Mouse (Mus musculus) heart, adult 9 months (tissue): ENCODE results near the gene Prkag3.

ENCODE experiments used
- DNase-seq, 2 experiments: peaks; one replicate each; pipeline ENCODE4 v3.0.0; 2022; ENCODE audit warnings: low spot score in 2 of 2

The Prkag3 gene

DNA sequence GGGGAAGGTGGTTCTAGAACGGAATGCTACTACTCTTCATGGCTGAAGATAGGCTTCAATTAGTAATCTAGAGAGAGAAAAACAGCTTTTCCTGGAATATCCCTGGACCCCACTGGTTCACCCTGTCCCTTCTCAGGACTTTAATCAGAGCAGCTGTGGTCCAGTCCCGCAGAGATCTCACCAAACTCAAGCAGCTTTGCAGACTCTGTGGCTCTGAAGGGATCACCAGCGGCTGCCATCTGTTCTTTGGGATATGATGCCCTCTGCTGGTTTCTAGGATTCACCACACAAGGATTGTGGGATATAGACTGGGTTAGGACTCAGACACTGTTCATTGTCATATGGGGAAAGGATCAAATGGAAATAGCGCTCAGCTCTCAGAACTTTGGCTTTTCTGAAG, 10.8 kb upstream of the Prkag3 start:
- DNase-seq, result peak; percentile 72 to 87

DNA sequence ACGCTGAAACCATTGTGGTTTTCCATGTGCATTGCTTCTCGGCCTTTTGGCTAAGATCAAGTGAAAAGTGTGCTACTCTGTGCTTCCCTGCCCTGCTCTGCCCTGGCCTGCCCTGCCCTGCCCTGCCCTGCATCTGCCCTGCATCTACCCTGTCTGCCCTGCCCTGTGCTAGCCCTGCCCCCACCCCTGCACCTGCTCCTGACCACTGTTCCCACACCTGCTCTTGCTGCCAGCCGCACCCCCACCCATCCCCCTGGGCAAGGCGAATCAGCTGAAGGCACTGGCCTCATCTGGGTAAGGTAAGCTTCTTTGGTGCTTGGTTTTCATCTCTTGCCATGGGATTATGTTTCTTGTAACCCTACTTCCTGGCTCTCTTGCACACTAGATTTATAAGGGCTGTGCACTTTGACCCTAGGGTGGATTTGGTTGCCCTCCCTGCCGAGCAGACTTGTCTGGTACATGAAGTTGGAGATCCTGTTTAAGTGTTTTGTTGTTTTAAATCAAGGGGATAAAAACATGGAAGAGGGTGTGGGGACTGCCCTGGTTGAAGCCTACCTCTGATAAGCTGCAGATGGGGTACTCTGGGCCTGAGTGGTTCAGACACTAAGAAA, 5.3 kb upstream of the Prkag3 start:
- no peak for DNase-seq

DNA sequence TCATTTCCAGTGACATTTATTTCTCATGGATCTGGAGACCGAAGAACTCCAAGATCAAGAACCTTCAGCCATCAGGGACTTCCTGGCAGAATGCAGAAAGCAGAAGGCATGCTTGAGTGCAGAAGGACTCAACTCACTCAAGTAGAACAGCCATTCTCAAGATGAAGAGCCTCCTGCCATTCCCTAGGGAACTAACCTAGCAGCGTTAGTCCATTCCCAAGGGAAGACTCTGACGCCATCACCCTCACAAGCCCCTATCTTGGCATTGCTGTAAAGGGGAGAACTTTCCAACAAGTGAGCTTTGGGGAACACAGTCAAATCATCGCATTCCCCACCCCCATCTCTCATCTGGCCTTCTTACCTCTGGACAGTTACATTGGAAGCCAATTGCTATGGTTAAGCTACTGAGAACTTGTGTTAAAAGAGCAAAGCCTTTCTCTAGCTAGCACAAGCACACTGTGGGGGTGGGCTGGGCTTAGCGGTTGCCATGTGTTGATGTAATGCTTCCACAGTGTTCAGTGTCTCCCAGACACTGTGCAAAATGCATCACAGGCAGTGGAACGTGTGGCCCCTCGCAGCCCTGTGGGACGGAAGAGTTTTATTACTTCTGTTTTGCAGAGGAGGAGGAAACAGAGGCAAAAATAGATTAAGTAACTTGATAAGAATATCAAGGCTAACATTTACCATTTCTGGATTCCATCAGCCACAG, 4.4 kb upstream of the Prkag3 start:
- no peak for DNase-seq

DNA sequence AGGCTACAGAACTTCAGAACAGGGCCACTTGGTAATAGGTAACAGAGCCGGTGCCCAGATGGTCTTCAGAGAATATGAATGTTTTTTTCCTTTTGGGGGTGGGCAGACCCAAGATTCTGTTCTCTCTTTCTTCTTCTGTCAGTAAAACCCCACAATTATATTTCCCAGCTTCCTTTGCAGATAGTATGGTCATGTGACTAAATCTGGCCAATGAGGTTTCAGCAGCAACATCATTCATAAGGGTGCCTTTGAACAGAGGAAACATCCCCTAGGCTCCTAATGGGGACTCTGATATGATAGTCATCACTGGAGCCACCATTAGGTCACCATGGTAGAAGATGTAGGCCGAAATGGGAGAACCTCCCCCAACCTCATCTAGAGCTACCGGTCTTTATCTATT, 3.8 kb upstream of the Prkag3 start:
- no peak for DNase-seq

DNA sequence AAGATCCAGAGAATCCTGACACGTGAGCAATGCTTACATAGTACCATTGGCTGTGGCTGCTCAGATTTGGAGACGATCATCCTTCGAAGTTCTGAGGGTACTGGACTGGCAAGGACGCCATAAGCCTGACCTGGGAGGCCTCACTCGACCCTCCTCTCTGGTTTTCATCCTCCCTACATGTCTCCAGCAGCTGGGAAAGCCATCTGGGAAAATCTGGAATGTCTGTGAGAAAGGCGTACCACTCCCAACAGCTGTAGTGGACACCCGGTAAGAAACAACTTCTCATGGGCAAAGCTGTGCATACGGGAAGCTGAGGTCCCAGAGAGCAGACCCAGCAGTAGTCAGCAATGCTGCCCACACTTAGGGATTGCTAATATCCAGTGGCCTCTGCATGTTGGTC, 3.1 kb upstream of the Prkag3 start:
- DNase-seq, result peak in 1 of 2 experiments; percentile 27

DNA sequence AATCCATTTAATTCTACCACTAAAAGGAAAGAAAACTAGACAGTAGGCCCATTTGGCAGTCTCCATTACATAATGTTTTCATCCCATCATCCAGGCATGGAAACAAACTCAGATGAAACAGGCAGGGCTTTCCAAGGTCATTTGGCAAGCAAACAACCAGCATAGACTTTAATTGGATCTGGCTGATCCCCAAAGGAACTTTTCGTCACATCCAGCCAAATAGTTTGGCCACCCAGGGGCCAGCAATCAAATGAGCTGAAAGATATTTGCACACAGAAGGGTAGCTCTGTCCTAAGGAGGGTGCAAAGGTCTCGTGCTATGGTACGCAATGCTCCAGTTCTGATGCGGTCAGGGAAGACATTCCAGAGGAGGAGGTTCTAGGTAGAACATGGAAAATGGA, 1.7 kb upstream of the Prkag3 start:
- DNase-seq, result peak in 1 of 2 experiments; percentile 50

DNA sequence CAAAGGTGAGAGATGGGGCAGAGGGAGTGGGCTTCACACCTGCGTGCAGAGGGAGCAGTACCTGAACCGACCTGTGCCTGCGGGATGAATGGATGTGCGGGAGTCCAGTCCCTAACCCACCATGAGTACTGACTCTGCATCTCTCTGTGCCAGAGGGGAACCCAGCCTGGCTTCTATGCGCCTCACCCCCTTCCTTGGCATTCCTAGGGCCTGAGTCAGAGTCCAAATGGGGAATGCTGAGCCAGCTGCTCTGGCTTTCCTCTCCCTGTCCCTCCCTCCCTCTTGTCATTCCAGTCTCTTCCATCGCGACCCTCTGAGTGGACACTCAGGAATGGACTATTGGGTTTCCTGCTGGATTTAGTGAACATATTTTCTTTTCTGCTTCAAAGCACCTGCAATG, 280 bp upstream of the Prkag3 start:
- peak; percentile 57 to 74 for DNase-seq

DNA sequence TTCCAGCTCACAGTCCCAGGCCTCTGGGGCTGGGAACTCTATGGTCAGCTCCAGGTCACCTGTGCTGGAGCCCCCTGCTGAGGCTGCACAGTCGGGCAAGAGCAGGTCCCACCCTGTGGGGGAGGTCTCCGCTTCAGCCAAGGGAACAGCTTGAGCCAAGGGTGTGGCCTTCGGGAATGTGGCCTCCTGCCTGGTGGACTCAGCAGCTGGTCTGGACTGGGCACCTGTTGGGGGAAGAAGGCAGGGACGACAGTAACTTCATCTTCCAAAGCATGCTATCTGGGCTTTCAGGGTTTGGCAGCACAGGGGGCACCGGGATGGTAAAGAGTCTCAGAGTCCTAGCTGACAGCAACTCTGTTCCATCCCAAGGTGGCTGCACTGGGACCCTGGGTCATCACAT, 1.7 kb downstream of the Prkag3 start:
- no peak for DNase-seq

DNA sequence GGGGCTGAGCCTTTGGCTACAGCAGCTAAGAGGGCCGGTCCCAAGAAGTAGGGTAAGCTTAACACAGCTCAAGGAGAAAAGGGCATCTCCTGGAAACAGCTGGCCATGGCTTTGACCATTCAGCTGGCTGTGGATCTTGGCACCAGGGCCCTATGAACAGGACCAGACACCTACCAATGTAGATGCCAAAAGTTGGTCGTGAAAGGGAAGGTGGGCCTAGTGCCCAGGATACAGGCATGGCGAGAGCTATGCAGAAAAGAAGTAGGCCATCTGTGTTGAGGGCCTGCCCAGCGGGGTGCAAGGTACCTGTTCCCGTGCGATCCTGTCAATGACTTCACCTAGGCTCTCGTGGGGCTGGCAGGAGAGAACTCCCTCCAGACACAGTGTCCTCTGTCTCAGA, 8.2 kb downstream of the Prkag3 start:
- DNase-seq, result peak; percentile 46 to 50

DNA sequence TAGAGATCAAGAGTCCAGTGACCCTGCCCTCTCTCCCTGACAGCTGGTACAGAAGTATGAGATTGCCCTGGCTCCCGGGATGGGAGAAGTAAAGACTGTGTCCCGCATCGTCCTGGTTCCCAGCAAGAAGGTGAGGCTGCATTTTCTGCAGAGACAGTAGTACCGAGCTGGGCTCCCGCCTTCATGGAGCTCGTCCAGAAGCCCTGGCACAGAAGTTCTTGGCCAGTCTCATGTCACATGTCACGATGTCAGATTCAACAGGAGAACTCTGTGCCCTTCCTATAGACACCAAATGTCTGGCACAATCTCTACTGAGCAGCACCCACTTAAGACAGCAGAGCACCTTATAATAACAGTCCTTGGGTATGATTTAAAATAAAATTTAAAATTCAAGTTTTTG, 11.5 kb downstream of the Prkag3 start:
- DNase-seq, result no peak

DNA sequence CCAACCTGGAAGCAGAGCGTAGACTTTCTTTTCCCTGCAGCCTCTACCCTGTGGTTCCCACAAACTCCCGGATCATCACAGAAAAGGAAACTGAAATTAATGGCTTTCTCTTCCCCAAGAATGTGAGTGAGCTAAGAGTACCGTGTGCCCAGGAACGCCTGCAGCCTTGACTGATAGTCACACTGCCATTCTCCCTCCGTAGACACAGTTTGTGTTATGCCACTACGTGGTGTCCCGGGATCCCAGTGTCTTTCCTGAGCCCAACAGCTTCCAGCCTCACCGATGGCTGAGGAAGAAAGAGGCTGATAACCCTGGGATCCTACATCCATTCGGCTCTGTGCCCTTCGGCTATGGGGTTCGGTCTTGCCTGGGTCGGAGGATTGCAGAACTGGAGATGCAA, 12.0 kb downstream of the Prkag3 start:
- DNase-seq, result no peak

DNA sequence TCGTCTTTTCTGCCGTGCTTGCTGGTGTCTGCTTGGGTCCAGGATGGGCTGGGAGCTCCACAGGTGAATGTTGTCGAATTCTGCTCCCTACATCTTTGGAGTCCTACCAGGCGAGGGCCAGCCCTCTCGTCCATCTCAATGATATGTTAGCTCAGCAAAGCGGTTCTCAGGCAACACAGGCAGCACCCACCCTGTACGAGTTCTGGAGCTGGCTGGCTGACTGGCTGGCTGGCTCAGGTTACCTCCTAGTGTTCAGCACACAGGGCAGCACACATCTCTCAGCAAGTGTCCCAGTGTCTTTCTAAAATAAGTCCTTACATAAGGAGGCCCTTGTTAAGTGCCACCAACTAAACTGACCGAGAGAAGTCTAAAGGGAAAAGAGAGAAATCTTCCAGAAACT, 20.6 kb downstream of the Prkag3 start:
- no peak for DNase-seq

DNA sequence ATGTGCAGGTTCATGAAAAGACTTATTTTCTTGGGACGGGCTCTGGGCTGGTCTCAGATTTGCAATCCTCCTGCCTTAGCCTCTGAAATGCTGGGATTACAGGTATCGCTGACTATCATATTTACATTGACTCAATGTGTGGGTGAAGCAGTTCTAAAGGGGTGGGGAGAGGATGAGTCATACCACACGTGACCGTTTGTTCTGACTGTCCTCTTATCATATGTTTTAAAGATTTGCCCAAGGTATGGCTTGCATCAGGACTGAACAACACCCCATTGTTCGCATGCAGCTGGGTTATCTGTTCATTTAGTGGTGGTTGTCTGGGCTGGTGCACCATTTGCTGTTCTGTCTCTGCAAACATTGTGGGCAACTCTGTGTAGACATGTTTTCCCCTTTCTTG, 22.3 kb downstream of the Prkag3 start:
- DNase-seq, result no peak

DNA sequence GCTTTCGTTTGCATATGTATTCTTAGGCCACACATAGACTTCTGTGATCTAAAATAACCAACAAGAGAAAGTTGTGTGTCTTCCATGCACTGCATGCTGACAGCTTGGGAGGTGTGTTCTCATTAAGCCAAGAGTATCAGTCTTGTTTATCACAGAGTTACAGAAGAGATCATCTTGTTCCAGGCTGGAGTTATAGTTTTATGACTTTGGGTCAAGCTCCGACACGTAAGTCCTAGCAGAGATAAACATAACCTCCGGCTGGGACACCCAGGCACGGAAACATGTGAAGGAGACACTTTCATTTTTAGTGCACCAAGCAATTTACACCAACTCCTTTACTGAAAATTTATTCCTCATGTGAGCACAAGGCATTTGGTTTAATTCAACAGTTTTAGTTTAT, 22.9 kb downstream of the Prkag3 start:
- DNase-seq, result no peak

DNA sequence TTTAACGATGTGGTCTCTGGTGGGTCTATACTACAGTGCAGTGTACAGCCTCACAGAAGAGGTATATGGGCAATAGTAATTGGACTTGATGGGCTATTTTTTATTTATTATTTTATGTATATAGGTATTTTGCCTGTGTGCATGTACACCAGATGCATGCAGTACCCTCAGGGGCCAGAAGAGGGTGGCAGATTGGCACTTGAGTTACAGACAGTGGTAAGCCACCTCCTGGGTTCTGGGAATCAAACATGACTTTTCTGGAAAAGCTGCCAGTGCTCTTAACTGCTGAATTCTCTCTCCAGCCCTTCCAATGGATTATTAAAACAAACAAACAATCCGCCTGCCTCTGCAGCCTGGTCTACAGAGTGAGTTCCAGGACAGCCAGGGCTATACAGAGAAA, 25.3 kb downstream of the Prkag3 start:
- DNase-seq, result no peak

DNA sequence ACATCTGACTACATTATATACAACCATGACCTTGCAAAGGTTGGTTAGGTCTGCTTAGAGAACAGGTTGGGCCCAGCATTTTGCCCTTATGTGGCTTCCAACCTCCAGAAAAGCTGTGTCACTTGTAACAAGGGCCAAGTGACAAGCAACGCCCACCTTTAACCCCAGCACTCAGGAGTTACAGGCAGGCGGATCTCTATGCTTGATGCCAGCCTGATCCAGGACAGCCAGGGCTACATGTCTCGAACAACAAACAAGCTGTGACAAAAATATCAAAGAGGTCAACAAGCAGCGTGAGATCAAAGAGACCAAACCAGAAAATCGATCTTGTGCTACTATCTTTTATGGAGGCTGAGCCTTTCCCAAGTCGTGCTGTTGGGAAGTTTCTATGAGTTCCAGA, 27.4 kb downstream of the Prkag3 start:
- no peak for DNase-seq

DNA sequence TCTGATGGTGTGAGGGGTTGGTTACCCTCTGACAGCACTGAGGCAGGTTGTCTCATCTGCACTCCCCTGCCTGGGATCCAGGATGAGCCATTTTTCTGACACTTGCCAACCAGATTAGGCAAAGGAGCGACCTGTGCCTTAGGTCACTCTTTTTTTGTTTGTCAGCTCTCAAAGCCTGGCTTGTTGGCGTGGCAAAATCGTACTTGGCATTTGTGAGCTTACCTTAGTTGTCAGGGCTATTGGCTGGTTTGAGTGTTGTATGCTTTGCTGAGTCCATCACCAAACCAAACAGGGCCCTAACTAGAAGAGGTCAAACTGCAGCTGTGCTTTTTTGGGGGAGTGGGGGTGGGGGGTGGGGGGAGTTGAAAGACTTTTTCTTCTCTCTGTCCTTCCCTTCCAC, 29.7 kb downstream of the Prkag3 start:
- no peak for DNase-seq

DNA sequence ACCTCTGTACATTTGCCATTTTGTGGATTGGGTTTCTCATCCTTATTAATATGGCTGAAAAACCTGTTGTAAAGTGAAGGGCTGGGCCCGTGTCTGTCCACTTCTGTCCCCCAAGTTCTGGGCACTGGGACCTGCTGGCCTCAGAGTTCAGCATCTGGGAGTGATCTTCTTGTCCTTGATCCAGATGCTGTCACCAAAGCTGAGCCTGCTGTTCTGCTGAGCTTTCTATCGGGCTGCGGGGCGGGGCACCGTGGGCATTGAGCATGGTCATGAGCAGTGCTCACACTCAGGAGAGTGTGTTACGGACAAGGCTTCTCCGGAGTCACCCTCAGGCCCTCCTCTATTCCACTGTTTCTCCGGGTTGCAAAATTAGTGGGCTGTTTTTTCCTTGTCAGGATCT, 30.9 kb downstream of the Prkag3 start:
- no peak for DNase-seq

DNA sequence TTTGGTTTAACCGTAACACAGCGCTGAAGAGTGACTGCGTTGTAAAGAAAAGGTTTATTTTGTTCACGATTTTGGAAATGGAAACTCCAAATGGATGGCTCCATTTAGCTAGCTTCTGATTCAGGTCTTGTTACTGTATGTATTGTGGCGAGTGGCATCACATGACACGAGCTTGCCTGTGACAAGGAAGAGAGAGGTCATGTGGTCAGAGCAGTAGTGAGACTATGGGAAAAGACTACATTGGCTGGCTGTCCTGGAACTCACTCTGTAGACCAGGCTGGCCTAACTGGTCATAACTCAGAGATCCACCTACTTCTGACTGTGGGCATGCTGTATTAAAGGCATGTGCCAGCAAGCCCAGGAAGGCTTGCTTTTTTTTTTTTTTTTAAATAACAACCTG, 33.1 kb downstream of the Prkag3 start:
- no peak for DNase-seq

DNA sequence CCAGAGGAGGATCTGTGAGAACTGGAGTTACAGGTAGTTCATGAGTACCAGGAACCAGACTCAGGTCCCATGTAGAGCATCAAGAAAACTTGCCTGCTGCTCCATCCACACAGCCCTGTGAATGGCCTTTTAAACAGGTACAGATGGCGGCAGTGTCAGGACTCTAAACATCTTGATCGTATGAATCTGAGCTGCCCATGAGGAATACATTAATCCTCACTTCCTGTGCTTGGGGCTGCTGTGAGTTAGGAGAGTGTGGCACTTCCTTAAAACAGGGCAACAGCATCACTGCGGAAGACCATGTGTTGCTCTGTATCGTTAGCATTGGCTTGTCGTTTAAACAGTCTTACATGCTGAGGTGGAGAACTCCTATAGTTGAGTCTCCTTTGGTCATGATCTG, 33.6 kb downstream of the Prkag3 start:
- no peak for DNase-seq

DNA sequence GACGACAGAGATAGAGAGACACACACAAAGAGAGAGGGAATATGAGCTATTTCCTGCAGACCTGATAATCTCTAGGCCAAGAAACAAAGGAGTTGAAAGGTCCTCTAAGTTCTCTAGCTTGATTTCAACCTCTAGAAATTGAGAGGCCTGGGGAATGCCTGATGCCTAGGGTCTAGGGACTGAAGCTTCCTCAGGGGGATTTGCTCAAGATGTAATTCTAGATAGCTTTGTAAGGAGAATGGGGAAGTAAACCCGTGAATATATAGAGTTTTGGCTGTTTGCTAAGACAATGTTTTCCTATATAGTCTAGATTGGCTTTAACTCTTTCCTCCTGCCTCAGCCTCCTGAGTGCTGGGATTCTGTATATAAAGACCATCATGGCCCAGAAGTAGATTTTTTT, 34.1 kb downstream of the Prkag3 start:
- DNase-seq, result no peak

DNA sequence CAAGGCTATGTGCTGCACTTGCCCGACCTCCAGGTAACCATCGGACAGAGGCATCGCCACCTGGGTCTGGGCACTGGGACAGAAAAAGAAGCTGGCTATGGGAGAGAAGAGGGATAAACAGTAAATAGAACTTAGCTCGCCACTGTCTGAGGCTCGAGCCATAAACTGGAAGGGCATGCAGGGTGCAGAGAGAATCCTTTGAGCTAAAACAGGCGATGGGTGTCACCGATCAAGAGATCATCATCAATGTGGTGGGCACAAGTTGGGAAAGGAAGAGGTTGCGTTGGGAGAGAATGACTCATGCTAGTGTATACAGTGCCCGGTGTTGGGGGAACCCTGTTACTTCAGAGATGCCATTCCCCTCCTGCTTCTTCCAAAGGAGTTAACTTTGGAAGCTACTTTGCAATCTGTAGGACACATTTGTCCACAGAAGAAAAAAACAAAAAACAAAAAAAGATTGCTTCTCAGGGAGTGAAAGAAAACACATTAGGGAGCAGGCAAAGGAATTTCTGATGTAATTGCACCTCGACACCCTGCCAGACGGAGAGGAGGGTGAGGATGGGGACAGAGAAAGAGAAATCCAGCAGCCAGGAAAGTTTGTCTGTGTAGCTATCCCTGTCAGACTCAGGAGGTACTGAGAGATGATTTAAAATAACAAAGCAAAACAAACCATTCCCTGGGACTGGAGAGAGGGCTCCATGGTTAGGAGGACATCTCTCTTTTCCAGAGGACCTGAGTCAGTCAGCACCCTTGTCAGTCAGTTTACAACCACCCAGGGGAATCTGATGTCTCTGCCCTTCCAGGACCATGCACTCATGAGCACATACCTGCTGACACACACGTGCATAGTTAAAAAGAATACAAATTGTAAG, 34.9 kb downstream of the Prkag3 start:
- DNase-seq, result peak in 1 of 2 experiments; percentile 35
